Mouse (Mus musculus) hindlimb bud, embryonic 11.5 days (tissue): ENCODE measurements around the gene Gse1.

Source experiments
- DNase-seq: peaks from one replicate; pipeline ENCODE4 v3.0.0-alpha.2; 2012; ENCODE audit warnings: low read depth, low spot score; ENCODE audit errors: extremely low spot score

The Gse1 gene

GRCm38 (mm10) chr8:120294982-120295870 lies 67.0 kb downstream of the Gse1 start:
- no peak for DNase-seq

- no peak for DNase-seq
Observed at GRCm38 (mm10) chr8:120297000-120297399, 68.7 kb downstream of the Gse1 start.

GRCm38 (mm10) chr8:120298601-120299532 lies 70.6 kb downstream of the Gse1 start:
- DNase-seq: no peak

GRCm38 (mm10) chr8:120300601-120301141 lies 72.4 kb downstream of the Gse1 start:
- no peak for DNase-seq

GRCm38 (mm10) chr8:120302941-120303675 lies 74.9 kb downstream of the Gse1 start:
- no peak for DNase-seq

GRCm38 (mm10) chr8:120304097-120304496 lies 75.8 kb downstream of the Gse1 start:
- no peak for DNase-seq

DNA sequence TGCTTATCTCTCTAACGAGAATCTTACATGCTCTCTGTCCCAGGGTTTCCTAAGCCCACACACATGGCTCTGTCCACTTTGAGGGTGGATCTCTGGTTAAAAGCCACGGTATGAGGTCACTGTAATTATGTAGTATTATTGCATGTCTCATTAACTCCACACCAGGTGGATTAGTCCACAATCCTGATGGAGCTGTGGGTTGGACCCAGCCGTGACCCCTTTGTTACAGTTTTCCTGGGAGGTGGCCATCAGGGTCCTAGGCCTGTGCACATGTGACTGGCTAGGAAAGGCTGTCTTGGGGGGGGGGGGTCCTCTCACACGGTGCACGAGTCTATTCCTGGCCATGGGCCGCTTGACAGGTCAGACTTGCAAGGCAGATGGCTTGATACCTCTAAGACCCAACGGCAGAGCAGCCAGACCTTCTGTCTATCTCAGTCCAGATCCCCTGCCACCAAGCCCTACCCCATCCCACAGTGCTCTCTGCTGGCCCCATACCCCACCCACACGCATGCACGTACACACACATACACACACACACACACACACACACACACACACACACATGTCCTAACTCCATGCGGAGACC lies 77.6 kb downstream of the Gse1 start:
- no peak for DNase-seq

- DNase-seq: no peak
Observed at GRCm38 (mm10) chr8:120307103-120307502, 78.8 kb downstream of the Gse1 start.

- DNase-seq: no peak
Observed at GRCm38 (mm10) chr8:120307528-120307927, 79.3 kb downstream of the Gse1 start.

- DNase-seq: no peak
Observed at GRCm38 (mm10) chr8:120308131-120308530, 79.9 kb downstream of the Gse1 start.

DNA sequence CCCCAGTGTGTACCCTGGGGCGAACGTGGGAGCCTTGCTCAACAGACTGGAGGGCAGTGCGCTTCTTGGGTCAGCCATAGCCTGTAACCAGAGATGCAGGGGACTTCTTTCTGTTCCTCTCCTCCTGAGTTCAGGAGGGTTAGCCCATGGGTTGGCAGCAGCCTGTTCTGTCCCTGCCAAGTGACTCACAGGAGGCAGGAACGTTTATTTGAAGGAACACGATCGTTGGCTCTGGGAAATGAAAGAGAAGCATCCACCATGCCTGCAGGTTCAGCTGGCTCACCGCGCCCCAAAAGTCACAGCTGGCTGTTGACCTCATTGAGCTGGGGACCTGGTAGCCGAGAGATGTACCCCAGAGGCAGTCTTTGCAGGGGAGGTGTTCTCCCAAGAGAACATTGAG lies 80.3 kb downstream of the Gse1 start:
- no peak for DNase-seq

DNA sequence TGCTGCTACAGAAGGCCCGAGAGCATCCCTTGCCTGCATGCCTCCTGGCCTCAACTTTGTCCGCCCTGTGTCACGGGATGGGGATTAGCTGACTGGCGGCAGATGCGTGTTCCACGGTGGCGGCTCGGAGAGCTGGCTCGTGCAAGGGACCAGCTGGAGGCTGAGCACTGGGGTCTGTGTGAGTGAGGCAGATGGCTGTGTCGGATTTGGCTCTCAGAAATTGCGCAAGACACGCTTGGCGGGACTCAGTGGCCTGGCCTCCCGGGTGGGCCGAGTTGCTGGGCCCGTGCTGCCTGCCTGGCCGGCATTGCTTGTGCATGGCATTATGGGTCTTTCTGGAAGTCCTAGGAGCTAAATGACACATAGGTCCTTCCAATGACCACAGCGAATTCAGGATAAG lies 81.1 kb downstream of the Gse1 start:
- DNase-seq: no peak

GRCm38 (mm10) chr8:120310063-120310462 lies 81.8 kb downstream of the Gse1 start:
- DNase-seq: no peak

DNA sequence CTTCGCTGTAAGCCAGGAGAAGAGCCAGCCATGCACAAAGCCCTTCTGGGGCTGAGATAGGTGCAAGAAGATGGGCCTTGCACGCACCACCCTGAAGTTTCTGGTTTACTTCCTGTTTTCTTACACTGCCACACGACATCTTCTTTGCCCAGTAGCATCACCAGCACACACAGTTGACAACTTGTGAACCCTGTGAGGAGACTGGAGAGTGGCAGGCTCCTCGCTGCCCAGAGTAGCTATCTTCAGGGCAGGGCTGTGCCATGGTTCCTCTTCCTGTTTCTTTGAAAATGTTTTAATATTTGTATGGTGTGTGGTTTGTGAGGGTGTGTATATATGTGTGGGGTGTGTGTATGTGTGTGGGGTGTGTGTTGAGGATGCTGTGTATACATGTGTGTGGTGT lies 84.2 kb downstream of the Gse1 start:
- no peak for DNase-seq

DNA sequence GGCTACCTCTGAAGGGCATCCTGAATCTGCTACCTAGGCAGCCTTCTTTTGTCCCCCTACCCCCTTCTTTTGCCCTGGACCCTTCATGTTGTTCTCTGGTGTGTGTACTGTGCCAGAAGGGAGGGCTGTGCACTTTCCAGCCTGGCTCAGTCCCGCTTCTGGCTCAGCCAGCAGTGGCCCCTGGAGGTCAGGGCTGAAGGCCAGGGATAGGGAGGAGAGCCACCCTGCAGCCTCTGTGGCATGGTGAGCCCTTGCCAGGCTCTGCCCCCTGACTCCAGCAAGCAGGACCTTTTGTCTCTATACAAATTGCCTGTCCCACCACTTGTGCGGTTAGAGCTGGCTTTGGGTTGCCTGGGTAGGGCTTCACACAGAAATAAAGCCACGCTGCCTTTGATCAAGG lies 85.4 kb downstream of the Gse1 start:
- no peak for DNase-seq

DNA sequence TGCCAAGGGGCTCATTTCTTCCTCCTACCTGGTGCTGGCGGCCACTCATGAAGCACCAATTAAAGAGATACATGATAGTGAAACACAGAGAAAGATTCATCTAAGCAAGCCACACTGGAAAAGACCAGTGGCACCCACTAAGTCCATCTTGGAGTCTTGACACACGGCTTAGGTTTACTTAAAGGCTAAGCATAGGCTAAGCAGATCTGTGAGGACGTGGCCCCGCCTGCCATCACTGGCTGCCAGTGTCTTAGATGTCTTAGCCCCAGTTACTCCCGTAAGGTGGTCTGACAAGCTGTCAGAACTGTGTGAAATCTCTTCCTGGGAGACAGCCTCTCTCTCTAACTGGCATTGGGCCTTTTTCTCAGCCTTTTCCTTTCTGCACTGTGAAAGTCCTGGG lies 86.7 kb downstream of the Gse1 start:
- no peak for DNase-seq

GRCm38 (mm10) chr8:120315644-120316043 lies 87.4 kb downstream of the Gse1 start:
- DNase-seq: no peak

DNA sequence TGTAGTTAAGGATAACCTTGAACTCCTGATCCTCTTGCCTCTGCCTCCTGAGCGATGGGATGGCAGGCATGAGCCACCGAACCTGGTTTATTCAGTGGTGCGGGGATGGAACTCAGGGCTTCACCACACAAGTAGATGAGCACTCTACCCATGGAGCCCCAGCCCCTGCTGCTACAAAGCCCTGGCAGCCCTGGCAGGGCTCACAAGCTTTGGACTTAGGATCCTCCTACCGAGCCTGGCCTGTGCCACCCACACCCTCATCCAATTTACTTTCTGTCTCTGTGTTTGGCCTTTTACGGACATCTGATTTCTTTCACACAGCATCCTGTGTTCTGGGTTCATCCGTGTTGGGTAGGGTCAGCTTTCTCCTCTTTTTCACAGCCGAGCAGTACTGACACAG lies 88.5 kb downstream of the Gse1 start:
- DNase-seq: no peak

DNA sequence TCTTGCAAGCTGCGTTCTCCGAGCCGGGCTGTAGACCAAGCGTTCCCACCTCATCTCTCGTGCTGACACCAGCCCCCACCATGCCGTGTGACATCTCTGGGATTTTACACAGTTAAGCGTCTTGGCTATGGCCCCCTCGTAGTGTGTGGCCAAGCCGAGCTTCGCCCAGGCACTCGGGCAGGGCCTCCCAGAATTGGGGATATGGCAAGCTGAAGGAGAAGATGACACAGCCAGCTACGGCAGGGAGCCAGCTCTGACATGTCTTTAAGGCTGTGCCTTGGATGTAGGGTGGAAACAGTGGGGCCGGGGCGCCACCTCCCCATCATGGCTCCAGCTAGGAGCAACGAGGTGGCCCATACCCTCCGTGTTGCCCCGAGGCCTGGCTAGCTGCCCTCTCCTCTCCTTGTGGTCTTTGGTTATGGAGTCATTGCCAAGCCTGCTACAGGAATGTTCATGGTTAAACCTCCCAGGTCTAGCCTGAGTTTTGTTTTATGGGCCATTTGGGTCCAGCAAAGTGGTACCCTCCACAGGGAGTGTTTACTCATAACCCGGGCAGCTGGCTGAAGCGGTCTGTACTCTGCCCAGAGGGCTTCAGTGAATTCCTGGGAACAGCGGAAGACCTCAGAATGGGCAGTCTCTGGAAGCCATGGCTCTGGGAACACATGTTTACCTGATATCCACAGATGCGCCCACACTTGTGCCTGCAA lies 89.0 kb downstream of the Gse1 start:
- no peak for DNase-seq

DNA sequence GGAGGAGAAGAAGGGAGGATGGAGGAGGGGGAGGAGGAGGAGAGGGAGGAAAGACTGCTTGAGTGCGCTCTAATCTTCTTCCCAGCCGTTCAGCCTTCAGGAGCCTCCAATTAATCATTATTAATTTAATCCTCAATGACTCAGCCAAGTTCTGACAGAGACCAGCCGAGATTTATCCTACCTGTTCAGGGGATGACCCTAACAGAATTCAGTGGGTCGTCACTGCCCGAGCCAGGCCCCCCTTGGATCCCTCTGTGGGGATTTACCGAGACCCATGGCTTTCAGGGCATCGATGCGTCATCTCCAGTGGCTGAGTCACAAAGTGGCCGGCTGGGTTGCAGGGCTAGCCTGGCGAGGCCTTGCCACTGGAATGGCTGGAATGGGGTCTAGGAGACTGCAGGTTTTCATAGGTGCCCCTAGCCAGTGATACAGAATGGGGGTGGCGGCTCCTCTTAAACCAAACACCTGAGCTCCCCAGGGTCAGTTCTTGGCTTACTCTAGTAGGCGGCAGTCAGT lies 90.3 kb downstream of the Gse1 start:
- no peak for DNase-seq
